Mouse (Mus musculus) hindlimb bud, embryonic 11.5 days (tissue): ENCODE measurements around the gene Cep68.
"Not testable (repeated sequence)": the region's sequence is repeated elsewhere in the genome, so short reads cannot be mapped to it uniquely, and the experiment has no call there.

Experiments used
- DNase-seq: peaks from one replicate; pipeline ENCODE4 v3.0.0-alpha.2; 2012; ENCODE audit warnings: low read depth, low spot score; ENCODE audit errors: extremely low spot score

The Cep68 gene

GRCm38 (mm10) chr11:20242366-20243056, 6.7 kb downstream of the Cep68 start:
- no peak for DNase-seq

- DNase-seq, result no peak
Observed at GRCm38 (mm10) chr11:20241311-20241710, 7.9 kb downstream of the Cep68 start.

- no peak for DNase-seq
Observed at GRCm38 (mm10) chr11:20240331-20240730, 8.9 kb downstream of the Cep68 start.

GRCm38 (mm10) chr11:20239279-20239861, 9.9 kb downstream of the Cep68 start:
- no peak for DNase-seq

GRCm38 (mm10) chr11:20237976-20238375, 11.3 kb downstream of the Cep68 start:
- no peak for DNase-seq

- DNase-seq, result no peak
Observed at GRCm38 (mm10) chr11:20237018-20237417, 12.2 kb downstream of the Cep68 start.

- DNase-seq, result no peak
Observed at GRCm38 (mm10) chr11:20234233-20234632, 15.0 kb downstream of the Cep68 start.

GRCm38 (mm10) chr11:20232016-20232755, 17.0 kb downstream of the Cep68 start:
- DNase-seq, result no peak

- DNase-seq, result no peak
Observed at GRCm38 (mm10) chr11:20231128-20231878, 17.9 kb downstream of the Cep68 start.

GRCm38 (mm10) chr11:20230286-20230685, 18.9 kb downstream of the Cep68 start:
- no peak for DNase-seq

GRCm38 (mm10) chr11:20229311-20229710, 19.9 kb downstream of the Cep68 start:
- DNase-seq, result no peak

- no peak for DNase-seq
Observed at GRCm38 (mm10) chr11:20228666-20229065, 20.6 kb downstream of the Cep68 start.

GRCm38 (mm10) chr11:20225938-20226337, 23.3 kb downstream of the Cep68 start:
- no peak for DNase-seq

- DNase-seq, result no peak
Observed at GRCm38 (mm10) chr11:20224196-20224595, 25.0 kb downstream of the Cep68 start.

- DNase-seq, result not testable (repeated sequence)
Observed at GRCm38 (mm10) chr11:20221671-20222070, 27.6 kb downstream of the Cep68 start.

GRCm38 (mm10) chr11:20217227-20217626, 32.0 kb downstream of the Cep68 start:
- no peak for DNase-seq

GRCm38 (mm10) chr11:20216415-20216814, 32.8 kb downstream of the Cep68 start:
- DNase-seq, result no peak

- no peak for DNase-seq
Observed at GRCm38 (mm10) chr11:20214779-20215178, 34.5 kb downstream of the Cep68 start.

GRCm38 (mm10) chr11:20211838-20212237, 37.4 kb downstream of the Cep68 start:
- DNase-seq, result no peak

- no peak for DNase-seq
Observed at GRCm38 (mm10) chr11:20207589-20207988, 41.6 kb downstream of the Cep68 start.

- DNase-seq, result no peak
Observed at GRCm38 (mm10) chr11:20206626-20207223, 42.5 kb downstream of the Cep68 start.
